Mouse (Mus musculus): ENCODE measurements around the gene Nrf1. TPM values are rescaled to one million over a fixed set of nuclear protein-coding genes. Genes with fewer than 3 reads are reported as not detected.
A peak's percentile ranks its signal among the peaks of the same experiment; 100 is the strongest.

Nrf1 gene
- polyA plus RNA-seq (2015; fragmentation: Nextera tagmentation; extraction: Ambion mirVana) = 47.6 and 51.3 TPM in 2 replicates

DNA sequence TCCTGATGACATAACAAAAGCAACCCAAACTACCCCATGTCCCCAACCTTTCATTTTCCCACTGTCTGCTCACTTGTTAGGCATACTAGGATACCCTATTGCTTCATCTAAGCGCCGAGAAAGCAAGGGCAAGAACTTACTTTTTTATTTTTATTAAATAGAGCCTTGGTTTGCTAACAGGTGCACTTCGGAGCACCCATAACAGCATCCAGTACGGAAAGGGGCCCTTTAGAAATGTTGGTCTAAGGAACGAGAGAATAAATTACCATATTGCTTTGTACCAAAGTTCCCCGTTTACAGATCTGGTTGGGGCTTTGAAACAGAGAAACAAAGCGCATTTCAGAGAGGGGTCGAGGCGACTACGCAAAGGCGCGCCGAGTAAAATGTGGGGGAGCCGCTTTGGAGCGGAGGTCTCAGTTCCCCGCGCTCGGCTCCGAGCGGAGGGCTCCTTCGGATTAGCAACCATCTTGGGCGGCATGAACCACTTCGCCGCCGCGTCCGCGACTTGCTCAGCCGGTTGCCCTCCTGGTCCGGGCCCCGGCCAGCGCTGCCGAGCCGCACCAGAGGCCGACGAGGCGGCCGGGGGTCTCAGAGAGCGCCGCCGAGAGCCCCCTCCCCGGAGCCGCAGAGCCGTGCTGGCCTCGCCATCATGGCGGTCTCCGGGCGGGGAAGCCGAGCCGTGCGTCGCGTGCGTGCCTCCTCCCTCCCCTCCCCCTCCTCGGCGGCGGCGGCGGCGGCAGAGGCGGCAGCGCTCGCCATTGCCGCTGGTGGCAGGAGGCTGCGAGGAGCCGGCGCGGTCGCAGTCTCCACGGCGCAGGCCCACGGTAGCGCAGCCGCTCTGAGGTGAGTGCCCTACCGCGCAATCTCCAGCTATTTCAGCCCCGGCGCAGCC is at the start of gene Nrf1:
TSS of gene Nrf1 (plus strand) at position 718 of the 892 bp plus-strand sequence.
- peak within 1 kb of the TSS; percentile 96 for H3K4me3 ChIP-seq
- peak; percentile 94 for ATAC-seq (ENCODE audit: insufficient number of reproducible peaks, low FRiP score, low TSS enrichment, low read depth)
- peak within 1 kb of the TSS; percentile 100 for H3K27ac ChIP-seq
- peaks cover 12% of the 10 kb centered on the region; the same call in 1 of the 2 replicates for H3K4me1 ChIP-seq
- under 1% methylated on average over 67 of the region's 78 CpGs for WGBS
- no peaks in the 10 kb centered on the region for H3K36me3 ChIP-seq
- peak within 1 kb of the TSS; percentile 72 for H3K4me2 ChIP-seq
- peak within 1 kb of the TSS; percentile 100 for H3K9ac ChIP-seq
- no peaks in the 10 kb centered on the region for H3K9me3 ChIP-seq
- H3K27me3 ChIP-seq = no peaks in the 10 kb centered on the region

DNA sequence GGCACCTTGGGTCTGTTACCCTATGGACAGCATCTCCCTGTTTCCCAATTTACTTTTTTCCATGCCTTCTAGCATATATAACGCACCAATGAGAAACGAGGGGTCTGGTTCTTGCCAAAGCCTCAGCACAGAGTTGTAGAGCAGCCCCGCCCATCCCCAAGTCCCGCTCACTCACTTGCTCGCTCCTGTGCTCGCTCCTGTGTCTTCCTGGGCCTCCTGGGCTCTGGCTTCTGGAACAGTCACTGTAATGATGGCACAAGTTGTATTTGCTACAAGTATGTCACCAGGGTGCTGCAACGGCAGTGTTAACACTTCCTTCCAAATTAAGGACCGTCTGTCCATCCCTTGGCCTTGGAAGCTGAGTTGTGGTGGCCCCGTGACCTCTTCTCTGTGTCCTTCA is 49.6 kb upstream of the Nrf1 start:
- H3K4me2 ChIP-seq = no peak overlapping the region
- H3K36me3 ChIP-seq = no peaks in the 10 kb centered on the region
- no peak overlapping the region for H3K27ac ChIP-seq
- no peak overlapping the region for H3K9ac ChIP-seq
- no peak for ATAC-seq (ENCODE audit: insufficient number of reproducible peaks, low FRiP score, low TSS enrichment, low read depth)
- WGBS = 62% methylated on average over 9 of the region's 9 CpGs
- no peaks in the 10 kb centered on the region for H3K9me3 ChIP-seq
- H3K4me3 ChIP-seq = no peak overlapping the region
- no peaks in the 10 kb centered on the region for H3K27me3 ChIP-seq
- no peaks in the 10 kb centered on the region for H3K4me1 ChIP-seq

DNA sequence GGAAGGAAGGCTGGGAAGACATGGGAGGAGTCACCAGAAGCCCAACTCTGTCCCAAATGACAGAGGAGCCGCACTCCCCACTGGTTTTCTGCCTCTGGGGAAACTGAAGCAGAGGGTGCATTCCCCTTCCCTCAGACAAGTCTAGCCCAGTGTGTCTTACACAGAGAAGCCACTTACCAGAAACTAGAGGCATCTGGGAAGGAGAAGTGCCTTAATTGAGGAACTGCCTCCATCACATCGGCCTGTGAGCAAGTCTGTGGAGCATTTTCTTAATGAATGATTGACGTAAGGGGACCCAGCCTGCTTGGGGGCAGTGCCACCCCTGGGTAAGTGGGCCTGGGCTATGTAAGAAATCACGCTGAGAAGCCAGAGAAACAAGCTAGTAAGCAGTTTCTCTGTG is 49.0 kb upstream of the Nrf1 start:
- no peak overlapping the region for H3K4me2 ChIP-seq
- no peaks in the 10 kb centered on the region for H3K36me3 ChIP-seq
- no peak overlapping the region for H3K9ac ChIP-seq
- H3K4me3 ChIP-seq = no peak overlapping the region
- 55% methylated on average over 4 of the region's 4 CpGs for WGBS
- no peaks in the 10 kb centered on the region for H3K27me3 ChIP-seq
- H3K4me1 ChIP-seq = no peaks in the 10 kb centered on the region
- no peak for ATAC-seq (ENCODE audit: insufficient number of reproducible peaks, low FRiP score, low TSS enrichment, low read depth)
- no peaks in the 10 kb centered on the region for H3K9me3 ChIP-seq
- no peak overlapping the region for H3K27ac ChIP-seq

DNA sequence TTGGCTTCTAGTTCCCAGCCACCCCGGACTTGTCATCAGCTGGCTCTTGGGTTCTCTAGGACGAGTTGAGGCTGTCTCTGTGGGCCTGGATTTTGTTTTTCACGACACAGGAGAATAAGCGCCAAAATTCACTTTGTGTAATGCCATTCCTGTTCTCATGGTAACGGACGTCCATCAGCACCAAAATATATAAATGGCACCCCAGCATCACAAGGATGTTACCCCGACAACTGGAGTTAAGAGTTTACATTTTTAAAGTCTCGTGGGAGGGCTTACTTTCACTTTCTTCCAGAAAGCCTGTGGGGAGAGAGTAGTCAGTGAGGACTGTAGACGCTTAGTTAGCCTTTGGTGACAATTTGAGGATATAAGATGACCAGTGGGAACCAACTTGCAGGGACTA is 45.2 kb upstream of the Nrf1 start:
- Histone ChIP-seq H3K9me3 (no peaks in the 10 kb centered on the region), H3K27ac (no peak overlapping the region), H3K4me1 (no peaks in the 10 kb centered on the region), H3K4me2 (no peak overlapping the region), H3K36me3 (no peaks in the 10 kb centered on the region), H3K4me3 (no peak overlapping the region), H3K9ac (no peak overlapping the region), H3K27me3 (no peaks in the 10 kb centered on the region)
- WGBS = 74% methylated on average over 9 of the region's 9 CpGs
- ATAC-seq (ENCODE audit: insufficient number of reproducible peaks, low FRiP score, low TSS enrichment, low read depth) = no peak

DNA sequence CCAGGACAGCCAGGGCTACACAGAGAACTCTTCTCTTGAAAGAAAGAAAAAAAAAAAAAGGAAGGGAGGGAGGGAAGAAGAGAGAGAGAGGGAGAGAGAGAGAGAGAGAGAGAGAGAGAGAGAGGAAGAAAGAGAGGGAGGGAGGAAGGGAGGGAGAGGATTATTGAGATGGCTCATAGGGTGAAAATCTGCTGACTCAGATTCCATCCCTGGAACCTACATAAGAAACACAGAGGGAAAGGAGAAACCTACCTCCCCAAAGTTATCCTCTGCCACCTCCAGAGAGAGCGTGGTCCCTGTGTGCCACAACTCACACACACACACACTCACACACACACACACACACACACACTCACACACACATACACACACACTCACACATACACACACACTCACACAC is 41.9 kb upstream of the Nrf1 start:
- Histone ChIP-seq H3K27me3 (no peaks in the 10 kb centered on the region), H3K4me3 (no peak overlapping the region), H3K9ac (no peak overlapping the region), H3K9me3 (no peaks in the 10 kb centered on the region), H3K4me1 (peaks cover 13% of the 10 kb centered on the region; the same call in 1 of the 2 replicates), H3K27ac (no peak overlapping the region), H3K36me3 (no peaks in the 10 kb centered on the region), H3K4me2 (no peak overlapping the region)
- 89% methylated on average over 1 of the region's 1 CpGs for WGBS
- no peak for ATAC-seq (ENCODE audit: insufficient number of reproducible peaks, low FRiP score, low TSS enrichment, low read depth)

DNA sequence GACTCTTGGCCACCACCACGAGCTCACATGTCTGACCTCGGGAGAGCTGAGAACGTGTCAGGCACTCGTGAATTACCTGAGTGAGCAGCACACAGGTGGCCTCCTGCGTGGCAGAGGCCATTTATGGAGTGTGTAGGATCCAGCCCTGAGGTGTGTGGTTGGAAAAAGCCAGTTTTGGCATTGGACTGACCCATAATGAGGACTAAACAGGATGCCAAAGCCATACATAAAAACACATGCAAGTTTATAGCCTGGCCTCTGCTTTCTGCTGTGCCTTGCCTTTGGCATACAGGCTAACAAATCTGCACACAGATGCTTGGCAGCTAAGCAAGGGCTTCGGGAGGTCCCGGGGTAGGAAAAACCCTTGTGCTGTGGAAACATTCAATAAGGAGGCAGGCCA is 38.6 kb upstream of the Nrf1 start:
- no peak overlapping the region for H3K4me3 ChIP-seq
- H3K9ac ChIP-seq = no peak overlapping the region
- no peaks in the 10 kb centered on the region for H3K27me3 ChIP-seq
- no peaks in the 10 kb centered on the region for H3K36me3 ChIP-seq
- WGBS = 34% methylated on average over 7 of the region's 7 CpGs
- H3K9me3 ChIP-seq = no peaks in the 10 kb centered on the region
- peak; percentile 67; the same call in 1 of the 2 replicates for ATAC-seq (ENCODE audit: insufficient number of reproducible peaks, low FRiP score, low TSS enrichment, low read depth)
- peaks cover 13% of the 10 kb centered on the region; the same call in 1 of the 2 replicates for H3K4me1 ChIP-seq
- H3K4me2 ChIP-seq = no peak overlapping the region
- H3K27ac ChIP-seq = peak overlapping the region; percentile 28

DNA sequence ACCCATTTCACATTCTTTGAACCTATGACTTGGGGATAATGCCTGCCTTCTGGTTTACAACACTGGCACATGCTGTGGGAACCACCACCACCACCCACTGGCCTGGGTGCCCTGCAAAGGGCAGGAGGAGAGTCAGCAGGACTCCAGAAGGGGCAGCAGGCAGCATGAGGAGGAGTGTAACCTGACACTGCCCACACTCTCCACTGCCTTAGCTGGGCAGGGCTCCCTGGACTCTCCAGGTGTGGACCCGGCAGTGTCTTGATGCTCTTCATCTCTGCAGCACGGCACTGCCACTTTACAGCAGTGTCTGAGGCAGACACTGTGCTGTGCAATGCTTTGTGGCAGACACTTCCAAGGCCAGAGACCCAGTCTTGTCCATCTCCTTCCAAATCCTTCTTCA is 34.3 kb upstream of the Nrf1 start:
- ATAC-seq (ENCODE audit: insufficient number of reproducible peaks, low FRiP score, low TSS enrichment, low read depth) = no peak

DNA sequence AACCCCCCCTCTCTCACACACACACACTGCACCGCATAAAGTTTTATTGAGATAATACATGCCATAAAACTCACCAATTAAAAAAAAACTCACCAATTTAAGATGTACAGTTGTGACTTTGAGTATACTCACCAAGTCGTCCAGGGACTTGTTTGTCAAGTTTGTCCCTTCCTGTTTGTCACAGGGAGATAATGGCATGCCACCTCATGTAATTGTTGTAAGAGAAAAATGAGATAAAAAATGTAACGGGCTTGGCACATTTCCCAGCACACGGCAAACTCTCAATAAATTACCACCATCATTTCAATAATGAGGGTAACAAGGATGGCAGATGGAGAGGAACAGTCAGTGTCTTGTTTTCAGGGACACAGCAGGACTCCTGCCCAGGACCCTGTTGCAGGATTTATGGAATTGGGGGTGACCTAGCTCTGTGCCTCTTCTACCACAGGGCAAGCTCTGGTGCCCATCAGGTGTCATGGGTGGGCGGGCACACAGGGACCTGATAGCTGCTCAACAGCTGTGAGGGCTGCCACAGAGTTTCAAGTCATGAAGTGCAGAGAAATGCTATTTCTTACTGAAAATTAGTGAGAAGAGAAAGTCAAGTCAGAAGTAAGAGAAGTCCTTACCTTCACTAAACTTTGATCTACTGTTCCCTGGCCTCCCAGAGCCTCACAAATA is 33.5 kb upstream of the Nrf1 start:
- H3K9ac ChIP-seq = no peak overlapping the region
- no peak for ATAC-seq (ENCODE audit: insufficient number of reproducible peaks, low FRiP score, low TSS enrichment, low read depth)
- no peaks in the 10 kb centered on the region for H3K9me3 ChIP-seq
- no peak overlapping the region for H3K4me3 ChIP-seq
- H3K4me2 ChIP-seq = no peak overlapping the region
- H3K36me3 ChIP-seq = no peaks in the 10 kb centered on the region
- no peak overlapping the region for H3K27ac ChIP-seq
- H3K4me1 ChIP-seq = peaks cover 8% of the 10 kb centered on the region; the same call in 1 of the 2 replicates
- no peaks in the 10 kb centered on the region for H3K27me3 ChIP-seq
- 54% methylated on average over 5 of the region's 5 CpGs for WGBS

More for the DNA sequence above, 34.3 kb upstream of the Nrf1 start:
- no peak overlapping the region for H3K4me3 ChIP-seq
- H3K9ac ChIP-seq = no peak overlapping the region
- no peaks in the 10 kb centered on the region for H3K36me3 ChIP-seq
- H3K9me3 ChIP-seq = no peaks in the 10 kb centered on the region
- no peak overlapping the region for H3K27ac ChIP-seq
- no peaks in the 10 kb centered on the region for H3K27me3 ChIP-seq
- peaks cover 13% of the 10 kb centered on the region; the same call in 1 of the 2 replicates for H3K4me1 ChIP-seq
- 31% methylated on average over 2 of the region's 2 CpGs for WGBS
- no peak overlapping the region for H3K4me2 ChIP-seq

DNA sequence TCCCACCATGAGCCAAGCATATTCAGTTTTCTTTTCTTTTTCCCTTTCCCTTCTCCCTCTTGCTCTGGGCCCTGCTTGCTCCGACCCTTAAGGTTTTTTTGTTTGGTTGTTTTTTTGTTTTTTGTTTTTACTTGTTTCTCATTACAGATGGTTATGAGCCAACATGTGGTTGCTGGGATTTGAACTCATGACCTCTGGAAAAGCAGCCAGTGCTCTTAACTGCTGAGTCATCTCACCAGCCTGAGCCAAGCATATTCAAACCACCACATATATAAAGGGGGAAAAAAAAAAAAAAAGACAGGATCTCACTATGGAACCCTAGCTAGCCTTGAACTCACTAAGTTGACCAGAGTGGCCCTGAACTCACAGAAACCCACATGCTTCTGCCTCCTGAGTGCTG is 26.5 kb upstream of the Nrf1 start:
- Histone ChIP-seq H3K4me2 (no peak overlapping the region), H3K9me3 (no peaks in the 10 kb centered on the region), H3K27ac (no peak overlapping the region), H3K4me1 (no peaks in the 10 kb centered on the region), H3K9ac (no peak overlapping the region), H3K36me3 (no peaks in the 10 kb centered on the region), H3K27me3 (no peaks in the 10 kb centered on the region), H3K4me3 (no peak overlapping the region)
- ATAC-seq (ENCODE audit: insufficient number of reproducible peaks, low FRiP score, low TSS enrichment, low read depth) = no peak
- WGBS = 94% methylated on average over 1 of the region's 1 CpGs

DNA sequence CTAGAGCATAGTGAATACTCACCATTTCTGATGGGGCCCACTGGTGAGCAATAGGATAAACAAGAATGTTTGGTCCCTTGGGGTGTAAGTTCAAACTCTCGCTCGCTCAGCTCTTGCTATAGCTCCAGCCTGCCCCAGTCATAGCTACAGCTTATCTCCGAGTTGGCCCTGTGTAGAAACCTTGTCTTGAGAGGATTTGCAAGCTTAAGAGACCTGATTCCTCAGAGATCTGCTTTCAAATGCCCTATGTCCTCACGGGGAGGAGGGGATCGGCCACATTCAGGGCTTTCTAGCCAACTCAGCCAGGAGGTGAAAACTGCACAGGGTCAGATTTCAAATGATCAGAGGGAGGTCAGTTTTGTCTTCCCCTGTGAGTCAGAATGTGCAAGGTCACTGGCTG is 26.1 kb upstream of the Nrf1 start:
- H3K27me3 ChIP-seq = no peaks in the 10 kb centered on the region
- WGBS = 52% methylated on average over 5 of the region's 5 CpGs
- no peak overlapping the region for H3K27ac ChIP-seq

DNA sequence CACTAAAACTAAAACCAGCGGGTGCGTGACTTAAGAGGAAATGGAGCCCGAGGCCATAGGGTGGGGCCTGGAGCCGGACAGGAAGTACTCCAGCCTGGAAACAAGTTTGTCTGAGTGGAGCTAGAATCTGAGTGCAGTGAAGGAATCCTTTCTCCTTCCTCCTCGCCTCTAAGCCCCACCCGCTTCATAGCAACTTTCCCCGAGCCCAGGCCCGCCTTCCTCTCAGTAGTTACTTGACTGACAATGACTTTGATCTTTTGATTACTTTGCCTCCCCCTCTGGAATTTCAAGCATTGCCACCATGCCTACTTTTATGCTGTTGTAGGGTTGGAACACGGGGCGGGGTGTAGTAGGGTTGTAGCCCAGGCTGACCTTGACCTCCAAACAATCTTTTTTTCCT is 21.0 kb upstream of the Nrf1 start:
- 0 out of 2 replicates have a peak, but pooled peaks have one; percentile 44 for ATAC-seq (ENCODE audit: insufficient number of reproducible peaks, low FRiP score, low TSS enrichment, low read depth)
- H3K9me3 ChIP-seq = no peaks in the 10 kb centered on the region
- no peak overlapping the region for H3K27ac ChIP-seq
- H3K4me3 ChIP-seq = no peak overlapping the region
- no peaks in the 10 kb centered on the region for H3K27me3 ChIP-seq
- WGBS = 32% methylated on average over 10 of the region's 10 CpGs
- no peak overlapping the region for H3K9ac ChIP-seq
- H3K4me2 ChIP-seq = 0 out of 2 replicates have a peak overlapping the region, but pooled peaks have one; percentile 12
- H3K36me3 ChIP-seq = no peaks in the 10 kb centered on the region
- H3K4me1 ChIP-seq = 0 out of 2 replicates have a peak, but pooled peaks cover 2% of the 10 kb centered on the region

More for the DNA sequence above, 26.1 kb upstream of the Nrf1 start:
- ATAC-seq (ENCODE audit: insufficient number of reproducible peaks, low FRiP score, low TSS enrichment, low read depth) = no peak
- no peak overlapping the region for H3K4me3 ChIP-seq
- no peaks in the 10 kb centered on the region for H3K36me3 ChIP-seq
- H3K4me2 ChIP-seq = no peak overlapping the region
- H3K9ac ChIP-seq = no peak overlapping the region
- H3K9me3 ChIP-seq = no peaks in the 10 kb centered on the region
- 0 out of 2 replicates have a peak, but pooled peaks cover under 1% of the 10 kb centered on the region for H3K4me1 ChIP-seq

DNA sequence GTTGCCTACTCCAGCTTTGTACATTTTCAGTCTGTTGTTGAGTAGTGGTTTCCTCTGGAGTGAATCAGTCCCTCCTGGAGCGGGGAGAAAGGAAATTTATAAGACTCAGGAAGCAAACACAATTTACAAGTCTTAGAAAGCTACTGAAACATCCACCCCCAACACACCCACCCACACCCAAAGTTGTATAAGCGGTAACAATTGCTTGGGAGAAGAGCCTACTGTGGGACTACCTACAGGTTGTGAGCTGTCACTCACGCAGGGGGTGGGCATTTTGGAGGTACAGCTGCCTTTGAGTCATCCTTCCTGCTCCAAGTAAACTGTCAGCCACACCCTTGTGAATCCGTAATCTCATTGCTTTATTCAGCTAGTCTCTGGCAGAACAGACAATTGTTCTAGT is 19.4 kb upstream of the Nrf1 start:
- Histone ChIP-seq H3K4me2 (no peak overlapping the region), H3K9me3 (no peaks in the 10 kb centered on the region), H3K27me3 (no peaks in the 10 kb centered on the region), H3K9ac (no peak overlapping the region), H3K4me3 (no peak overlapping the region), H3K27ac (no peak overlapping the region), H3K36me3 (no peaks in the 10 kb centered on the region), H3K4me1 (0 out of 2 replicates have a peak, but pooled peaks cover 2% of the 10 kb centered on the region)
- ATAC-seq (ENCODE audit: insufficient number of reproducible peaks, low FRiP score, low TSS enrichment, low read depth) = no peak
- WGBS = 76% methylated on average over 4 of the region's 4 CpGs
